Mouse (Mus musculus): ENCODE measurements around the gene Spef2.
"Not testable (repeated sequence)": the region's sequence is repeated elsewhere in the genome, so short reads cannot be mapped to it uniquely, and the experiment has no call there.

GRCm38 (mm10) chr15:9557264-9557663, 191.4 kb downstream of the Spef2 start:
- not testable (repeated sequence) for TF ChIP-seq CTCF (IDR thresholded peaks at IDR 0.05; ENCODE audit: control insufficient read depth, insufficient read depth, insufficient replicate concordance, low read depth, low read length); POLR2A (IDR thresholded peaks at IDR 0.05; ENCODE audit: control insufficient read depth, low read depth, low read length)

Measured in testis, adult 2 months (tissue).